Mouse (Mus musculus) Patski (cell line): Measurements from ENCODE around the gene Pofut2. TPM values are rescaled to one million over a fixed set of nuclear protein-coding genes. Genes with fewer than 3 reads are reported as not detected.

Experiments
- ATAC-seq: fragments of 100-300 bp; one replicate; pipeline ENCODE4 v1.8.0; 2021
- CTCF ChIA-PET: fragments of 350-600 bp; sonication (Branson Sonifier 250); formaldehyde crosslinking; loops from one replicate; lab custom pipeline; 2022; ENCODE audit warnings: inconsistent platforms; lab: Charles Lee
- POLR2A ChIA-PET: fragments of 350-600 bp; sonication (Branson Sonifier 250); formaldehyde crosslinking; loops from one replicate; lab custom pipeline; 2022; ENCODE audit warnings: antibody characterized with exemption, inconsistent platforms; lab: Charles Lee
- DNase-seq: peaks from one replicate; pipeline ENCODE4 v3.0.0-alpha.2; 2011; ENCODE audit warnings: low read depth, low spot score
- H3K27me3 ChIP-seq: fragments of 371-371 bp; one replicate; pipeline ENCODE4 v1.5.1; 2021
- CTCF ChIP-seq: fragments of 100-300 bp; IDR thresholded peaks from one replicate; pipeline ENCODE4 v1.5.1; 2021
- in situ Hi-C: fragments of 300-500 bp; cut with MboI; formaldehyde crosslinking; loops from 3 replicates; pipeline ENCODE4 v1.11.1; 2018; ENCODE audit warnings: low pct_unique_long_range_greater_than_20kb, mixed read lengths
- polyA plus RNA-seq: library from polyadenylated mRNA; unstranded; gene quantifications from one replicate; pipeline ENCODE4 v1.2.3, GENCODE M21; 2021

Pofut2 gene
- polyA plus RNA-seq, 1 experiment from 2014 or later: 121 TPM

DNA sequence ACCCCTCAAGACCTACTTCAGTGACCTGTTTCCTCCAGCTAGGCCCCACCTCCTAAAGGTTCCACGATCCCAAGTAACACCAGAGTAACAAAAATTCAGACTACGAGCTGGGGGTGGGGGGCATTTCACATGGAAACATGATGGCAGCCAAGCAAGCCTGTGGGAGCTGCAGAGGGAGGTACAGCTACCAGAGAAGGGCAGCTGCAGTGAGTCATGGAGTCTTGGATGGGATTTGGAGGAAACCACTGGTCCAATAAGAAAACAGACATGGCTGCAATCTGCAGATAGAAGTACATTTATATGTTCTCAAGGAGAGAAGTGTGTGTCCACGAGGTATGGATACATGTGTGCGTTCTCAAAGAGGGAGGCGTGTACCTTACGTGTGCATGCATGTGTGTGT lies 14.2 kb upstream of the Pofut2 start:
- ATAC-seq: no peak
- no peak for DNase-seq
- H3K27me3 ChIP-seq: no peaks in the 10 kb centered on the region
- ChIA-PET POLR2A (interaction anchor here (0.5 kb wide), 1 partner anchor 11 kb away, joined by 3 read pairs; no protein-coding TSS in a partner anchor), CTCF (interaction anchor here (1.5 kb wide), 1 partner anchor 114 kb away, joined by 4 read pairs; no protein-coding TSS in a partner anchor)
- no peak for TF ChIP-seq CTCF
- in situ Hi-C loops: no loop called here

DNA sequence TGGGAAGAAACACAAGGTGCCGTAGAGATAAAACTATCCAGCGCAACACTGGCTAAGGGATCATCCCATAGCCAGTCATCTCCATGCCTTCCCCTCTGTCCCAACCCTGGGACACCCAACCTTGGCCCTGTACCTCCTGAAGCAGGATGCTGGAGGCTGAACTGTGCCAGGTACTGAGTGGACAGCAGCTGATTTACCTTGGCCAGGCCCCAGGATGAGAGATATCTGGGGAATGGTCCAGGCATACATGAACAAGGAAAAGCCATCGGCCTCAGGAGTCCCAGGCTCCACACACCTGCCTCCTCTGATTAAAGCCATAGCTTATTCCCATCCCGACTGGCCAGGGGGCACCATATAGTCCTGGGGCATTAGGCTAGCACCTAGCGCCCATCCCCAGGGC lies 12.0 kb upstream of the Pofut2 start:
- in situ Hi-C loops: no loop called here

GRCm38 (mm10) chr10:77247707-77248106 lies 11.3 kb upstream of the Pofut2 start:
- DNase-seq (no peak), ATAC-seq (no peak)
- no peak for TF ChIP-seq CTCF
- no peaks in the 10 kb centered on the region for H3K27me3 ChIP-seq
- ChIA-PET POLR2A (no interaction called here), CTCF (interaction anchor here (2.5 kb wide), 1 partner anchor 117 kb away, joined by 8 read pairs; no protein-coding TSS in a partner anchor)
- in situ Hi-C loops: no loop called here

More for the DNA sequence above, 12.0 kb upstream of the Pofut2 start:
- no peak for ATAC-seq
- no peaks in the 10 kb centered on the region for H3K27me3 ChIP-seq
- CTCF ChIA-PET: interaction anchor here (2.5 kb wide), 1 partner anchor 116 kb away, joined by 8 read pairs; no protein-coding TSS in a partner anchor
- POLR2A ChIA-PET: no interaction called here
- DNase-seq: no peak
- no peak for TF ChIP-seq CTCF

DNA sequence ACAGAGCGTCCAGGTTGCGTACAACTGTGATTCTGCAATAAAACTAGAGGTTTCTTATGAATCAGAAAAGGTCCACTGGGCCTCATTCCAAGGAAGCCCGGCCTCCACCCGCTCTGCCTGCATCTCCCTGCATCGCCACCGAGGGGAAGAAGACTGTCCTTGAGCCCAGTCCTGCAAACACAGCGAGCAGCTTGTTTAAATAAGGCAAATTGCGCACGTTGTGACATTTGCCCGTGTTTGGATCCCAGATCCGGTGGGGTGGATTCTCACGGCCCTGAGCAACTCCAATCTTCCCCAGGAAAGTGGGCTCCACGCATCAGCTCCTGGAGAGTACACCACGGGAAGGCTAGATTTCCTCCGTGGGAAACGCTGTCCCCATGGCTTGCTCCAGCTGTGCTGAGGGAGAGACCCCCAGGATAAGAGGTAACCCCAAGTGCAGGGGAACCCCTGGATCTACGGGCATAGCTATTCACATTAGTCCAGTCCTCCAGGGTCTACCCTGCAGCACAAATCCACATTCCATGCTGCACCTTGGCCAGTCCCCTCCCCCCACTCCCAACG lies 7.7 kb upstream of the Pofut2 start:
- in situ Hi-C loops: loop anchor here (5.0 to 10.0 kb wide), 4 partner anchors 84 to 417 kb away; partner anchors contain the start of gene Col18a1
- TF ChIP-seq CTCF: no peak
- DNase-seq (no peak), ATAC-seq (no peak)
- H3K27me3 ChIP-seq: no peaks in the 10 kb centered on the region
- ChIA-PET POLR2A (interaction anchor here (1.2 to 4.9 kb wide), 3 partner anchors 85 to 120 kb away, joined by 3 to 15 read pairs (median 5); partner anchors contain the start of gene Col18a1), CTCF (interaction anchor here (1.5 to 3.2 kb wide), 8 partner anchors 18 to 128 kb away, joined by 3 to 38 read pairs (median 5); no protein-coding TSS in a partner anchor)

GRCm38 (mm10) chr10:77251784-77252539 lies 7.1 kb upstream of the Pofut2 start:
- ChIA-PET CTCF (interaction anchor here (1.5 to 3.2 kb wide), 11 partner anchors 19 to 128 kb away, joined by 3 to 38 read pairs (median 5); no protein-coding TSS in a partner anchor), POLR2A (interaction anchor here (1.2 to 4.9 kb wide), 3 partner anchors 85 to 121 kb away, joined by 3 to 15 read pairs (median 5); partner anchors contain the start of gene Col18a1)
- DNase-seq (peak; percentile 88), ATAC-seq (peak; percentile 55)
- no peaks in the 10 kb centered on the region for H3K27me3 ChIP-seq
- in situ Hi-C loops: loop anchor here (5.0 to 10.0 kb wide), 4 partner anchors 85 to 417 kb away; partner anchors contain the start of gene Col18a1
- TF ChIP-seq CTCF: no peak

GRCm38 (mm10) chr10:77252790-77253189 lies 6.2 kb upstream of the Pofut2 start:
- no peaks in the 10 kb centered on the region for H3K27me3 ChIP-seq
- CTCF ChIA-PET: interaction anchor here (1.5 to 3.2 kb wide), 7 partner anchors 40 to 125 kb away, joined by 4 to 38 read pairs (median 5); no protein-coding TSS in a partner anchor
- in situ Hi-C loops: loop anchor here (5.0 to 10.0 kb wide), 4 partner anchors 85 to 418 kb away; partner anchors contain the start of gene Col18a1
- POLR2A ChIA-PET: interaction anchor here (0.6 to 4.9 kb wide), 3 partner anchors 86 to 500 kb away, joined by 5 to 15 read pairs (median 10); partner anchors contain the start of gene Col18a1
- TF ChIP-seq CTCF: no peak
- ATAC-seq (no peak), DNase-seq (peak; percentile 64)

DNA sequence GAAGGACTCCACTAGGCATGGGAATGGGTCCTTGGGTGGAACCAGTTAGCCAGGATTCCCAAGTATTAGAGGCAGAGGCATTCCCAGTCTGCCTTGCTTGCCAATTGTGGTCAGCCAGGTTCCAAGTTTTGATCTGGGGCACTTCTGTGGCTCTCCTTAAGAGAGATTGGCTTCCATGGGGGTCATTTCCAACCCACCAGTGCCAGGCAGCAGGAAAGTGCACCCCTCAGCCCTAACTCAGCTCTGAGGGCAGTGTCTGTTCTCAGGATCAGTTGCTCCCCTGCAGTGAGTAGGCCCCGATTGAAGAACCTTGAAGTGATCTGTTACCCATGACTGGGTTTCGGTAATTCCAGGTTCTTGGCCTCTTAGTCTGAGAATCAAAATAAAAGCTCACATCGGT lies 3.8 kb upstream of the Pofut2 start:
- H3K27me3 ChIP-seq: no peaks in the 10 kb centered on the region
- DNase-seq (peak; percentile 63), ATAC-seq (no peak)
- POLR2A ChIA-PET: interaction anchor here (0.9 to 4.9 kb wide), 2 partner anchors 113 to 124 kb away, joined by 3 to 15 read pairs; no protein-coding TSS in a partner anchor
- TF ChIP-seq CTCF: no peak
- in situ Hi-C loops: loop anchor here (10.0 kb wide), 1 partner anchor 420 kb away; no protein-coding TSS in a partner anchor
- CTCF ChIA-PET: interaction anchor here (1.0 to 1.2 kb wide), 3 partner anchors 62 to 124 kb away, joined by 3 to 4 read pairs (median 3); no protein-coding TSS in a partner anchor

DNA sequence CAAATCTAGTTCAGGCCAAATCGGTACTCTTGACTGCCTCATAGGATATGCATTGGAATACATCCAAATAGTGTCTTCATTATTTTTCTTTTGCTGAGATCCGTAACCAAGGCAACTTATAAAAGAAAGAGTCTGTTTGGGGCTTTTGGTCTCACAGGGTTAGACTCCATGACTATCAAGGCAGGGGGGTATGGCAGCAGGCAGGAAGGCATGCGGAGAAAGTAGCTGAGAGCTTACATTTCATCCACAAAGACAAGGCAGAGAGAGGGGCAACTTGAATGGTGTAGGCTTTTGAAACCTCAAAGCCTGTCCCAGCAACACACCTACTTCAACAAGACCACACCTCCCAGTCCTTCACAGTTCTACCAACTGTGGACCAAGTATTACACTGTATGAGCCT lies 3.3 kb upstream of the Pofut2 start:
- in situ Hi-C loops: loop anchor here (10.0 kb wide), 1 partner anchor 421 kb away; no protein-coding TSS in a partner anchor
- DNase-seq: peak; percentile 59
- ATAC-seq: no peak
- ChIA-PET CTCF (no interaction called here), POLR2A (interaction anchor here (4.9 kb wide), 1 partner anchor 125 kb away, joined by 15 read pairs; no protein-coding TSS in a partner anchor)
- TF ChIP-seq CTCF: no peak
- H3K27me3 ChIP-seq: no peaks in the 10 kb centered on the region

DNA sequence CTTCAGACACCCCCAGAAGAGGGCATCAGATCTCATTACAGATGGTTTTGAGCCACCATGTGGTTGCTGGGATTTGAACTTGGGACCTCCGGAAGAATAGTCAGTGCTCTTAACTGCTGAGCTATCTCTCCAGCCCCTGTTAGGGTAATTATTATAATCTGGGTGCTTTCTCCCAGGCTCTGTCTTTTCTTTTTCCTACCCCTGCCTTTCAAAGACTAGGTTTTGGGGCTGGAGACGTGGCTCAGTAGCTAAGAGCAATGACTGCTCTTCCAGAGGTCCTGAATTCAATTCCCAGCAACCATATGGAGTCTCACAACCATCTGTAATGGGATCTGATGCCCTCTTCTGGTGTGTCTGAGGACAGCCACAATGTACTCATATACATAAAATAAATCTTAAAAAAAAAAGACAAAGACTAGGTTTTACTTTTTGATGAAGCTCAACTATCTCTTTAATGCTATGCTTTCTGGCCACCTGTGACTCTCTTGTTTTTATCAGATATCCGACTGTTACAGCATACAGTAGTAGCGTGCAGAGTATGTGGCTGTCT lies 902 bp upstream of the Pofut2 start:
- in situ Hi-C loops: loop anchor here (10.0 kb wide), 1 partner anchor 423 kb away; no protein-coding TSS in a partner anchor
- CTCF ChIA-PET: interaction anchor here (0.6 to 3.7 kb wide), 7 partner anchors 54 to 176 kb away, joined by 3 to 23 read pairs (median 3); no protein-coding TSS in a partner anchor
- TF ChIP-seq CTCF: no peak
- POLR2A ChIA-PET: interaction anchor here (0.6 to 0.8 kb wide), 3 partner anchors 100 to 286 kb away, joined by 3 to 9 read pairs (median 6); no protein-coding TSS in a partner anchor
- DNase-seq (no peak), ATAC-seq (no peak)
- no peaks in the 10 kb centered on the region for H3K27me3 ChIP-seq
